Mouse (Mus musculus): ENCODE results near the gene Zmynd15.
"Not testable (repeated sequence)": the region's sequence is repeated elsewhere in the genome, so short reads cannot be mapped to it uniquely, and the experiment has no call there.

Gene Zmynd15

DNA sequence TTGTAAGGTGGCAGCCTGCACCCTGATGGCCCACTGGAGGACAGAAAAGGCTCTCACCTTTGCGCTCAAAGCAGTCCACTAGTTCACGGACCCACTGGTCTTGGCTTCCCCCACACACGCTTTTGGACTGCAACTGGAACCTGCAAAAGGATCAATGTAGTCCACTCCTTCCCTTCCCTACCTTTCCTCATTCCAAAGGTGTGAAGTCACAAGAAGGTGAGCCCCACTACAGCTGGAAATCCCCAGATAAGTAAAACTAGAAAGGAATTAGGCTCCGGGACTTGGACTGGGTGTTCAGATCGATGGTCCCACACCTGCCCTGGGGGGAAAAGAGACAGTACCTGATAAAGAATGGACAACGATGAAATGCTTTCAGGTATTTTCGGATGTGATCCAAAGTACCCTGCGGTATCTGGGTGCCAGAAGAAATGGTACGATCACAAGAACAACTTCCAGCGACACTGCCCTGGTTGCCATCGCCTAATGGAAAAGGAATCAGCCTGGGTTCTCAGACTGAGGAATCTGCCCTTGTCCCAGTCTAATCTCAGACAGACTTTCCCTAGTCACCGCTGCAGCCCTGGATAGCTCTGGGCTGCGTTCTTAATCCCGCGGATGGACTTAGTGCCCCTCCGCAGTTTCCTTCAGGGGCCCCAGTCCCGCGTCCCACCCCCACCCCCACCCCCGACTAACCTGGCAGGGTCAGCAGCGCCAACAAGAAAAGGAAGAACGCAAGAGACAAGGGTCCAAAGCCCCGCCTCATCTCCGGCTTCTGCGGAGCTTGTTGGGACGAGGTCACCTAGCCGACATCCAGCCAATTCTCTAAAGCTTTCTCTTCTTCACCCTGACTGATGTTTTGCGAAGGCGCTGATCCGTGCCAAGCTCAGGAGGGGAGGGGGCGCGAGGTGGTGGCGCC is at the start of gene Zmynd15:
TSS of gene Zmynd15 (plus strand) at position 746 of the 913 bp plus-strand sequence.
- DNase-seq (ENCODE audit: low spot score in 2 of 2): no peak

DNA sequence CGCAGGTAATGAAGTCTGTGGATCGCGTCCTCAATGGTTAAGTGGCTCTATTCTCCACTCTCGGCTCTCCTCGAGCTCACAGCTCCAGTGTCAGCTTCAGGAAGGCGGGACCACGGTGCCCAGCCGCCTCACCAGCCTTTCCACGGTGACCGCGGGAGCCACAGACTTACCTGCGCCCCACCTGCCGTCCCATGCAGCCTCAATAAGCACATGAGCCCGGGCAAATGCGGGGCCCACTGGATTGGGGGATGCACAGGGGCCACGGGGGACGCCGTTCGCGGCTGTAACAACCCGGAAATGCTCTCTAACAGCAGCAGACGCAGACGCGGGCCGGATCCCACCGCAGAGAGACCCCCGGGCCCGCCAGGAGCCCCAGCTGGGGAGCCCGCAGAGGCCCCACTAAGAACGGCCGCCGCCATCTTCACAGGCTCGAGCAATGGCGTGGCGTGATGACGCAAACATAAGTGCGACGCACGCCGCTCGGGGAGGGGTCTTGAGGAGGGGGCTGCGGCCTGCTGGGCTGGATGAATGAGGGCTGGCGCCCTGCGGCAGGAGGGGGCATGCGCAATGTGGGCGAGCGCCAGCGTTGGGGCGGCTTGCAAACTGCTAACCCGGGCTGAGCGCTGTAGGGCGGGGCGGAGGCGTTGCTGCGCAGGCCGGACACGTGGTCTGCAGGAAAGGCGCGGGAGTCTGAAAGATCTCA is 49.5 kb upstream of the Zmynd15 start, which contains the start of gene Pelp1:
TSS of gene Pelp1 (minus strand) at position 438 of the 703 bp plus-strand sequence.
- DNase-seq (ENCODE audit: low spot score in 2 of 2): peak; percentile 83 to 85

DNA sequence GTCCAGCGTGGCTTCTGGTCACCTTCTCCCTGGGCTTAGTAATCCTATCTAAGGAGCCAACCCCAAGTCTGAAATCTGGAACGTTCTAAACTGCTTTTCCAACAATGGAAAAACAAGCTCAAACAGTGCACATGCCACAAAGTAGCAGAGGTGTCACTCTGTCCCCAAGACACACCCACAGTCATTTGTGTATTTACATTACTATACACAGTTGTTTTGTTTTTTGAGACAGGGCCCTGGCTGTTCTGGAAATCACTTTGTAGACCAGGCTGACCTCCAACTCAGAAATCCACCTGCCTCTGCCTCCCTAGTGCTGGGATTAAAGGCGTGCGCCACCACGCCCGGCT is 49.0 kb upstream of the Zmynd15 start:
- no peak for DNase-seq (ENCODE audit: low spot score in 2 of 2)

DNA sequence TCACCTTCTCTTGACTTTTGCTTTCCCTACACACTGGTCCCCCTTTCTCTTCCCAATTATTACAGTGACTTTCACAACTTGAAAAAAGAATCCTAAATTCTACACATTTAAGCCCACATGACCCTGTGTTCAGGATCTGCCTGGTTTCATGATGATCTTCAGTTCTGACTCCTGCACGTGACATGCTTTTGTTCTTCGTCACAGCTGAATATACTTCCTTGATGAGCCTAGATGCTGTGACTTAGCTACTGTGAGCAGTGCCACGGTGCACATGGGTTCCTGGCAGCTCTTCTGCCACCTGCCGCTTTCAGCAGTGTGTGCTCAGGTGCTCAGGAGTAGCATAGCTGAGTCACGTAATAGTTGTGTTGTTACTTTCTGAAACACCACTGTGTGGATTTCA is 46.6 kb upstream of the Zmynd15 start:
- DNase-seq (ENCODE audit: low spot score in 2 of 2): no peak

DNA sequence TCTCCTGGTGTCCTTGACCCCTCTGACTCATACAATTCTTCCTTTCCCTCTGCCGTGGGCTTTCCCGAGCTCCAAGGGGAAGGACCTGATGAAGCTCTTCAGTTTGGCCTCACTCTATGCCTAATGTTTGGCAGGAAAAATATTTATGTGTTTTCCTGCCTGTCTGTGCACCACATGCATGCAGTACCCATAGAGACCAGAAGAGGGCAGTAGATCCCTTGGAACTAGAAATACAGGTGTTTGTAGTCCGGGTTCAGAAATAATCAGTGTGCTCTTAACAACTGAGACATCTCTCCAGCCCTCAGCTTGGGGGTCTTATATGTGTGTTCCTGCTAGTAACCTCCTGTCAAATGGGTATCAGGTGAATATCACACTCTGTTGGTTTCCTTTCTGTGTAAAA is 45.3 kb upstream of the Zmynd15 start:
- DNase-seq (ENCODE audit: low spot score in 2 of 2): peak in 1 of 2 experiments; percentile 63

DNA sequence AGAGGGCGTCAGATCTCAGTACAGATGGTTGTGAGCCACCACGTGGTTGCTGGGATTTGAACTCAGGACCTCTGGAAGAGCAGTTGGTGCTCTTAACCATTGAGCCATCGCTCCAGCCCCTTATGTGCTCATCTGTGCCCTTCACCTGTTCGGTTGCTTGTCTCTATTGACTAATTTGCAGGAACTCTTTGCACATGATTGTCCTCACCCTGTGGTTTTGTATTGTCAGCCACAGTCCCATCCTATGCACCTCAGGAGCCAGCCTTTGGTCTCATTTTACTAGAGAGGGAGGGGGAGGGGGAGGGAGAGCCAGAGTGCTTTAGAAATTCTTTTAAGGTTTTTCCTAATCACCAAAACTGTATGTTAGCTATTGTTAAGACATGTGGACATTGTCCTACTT is 41.0 kb upstream of the Zmynd15 start:
- DNase-seq (ENCODE audit: low spot score in 2 of 2): no peak

DNA sequence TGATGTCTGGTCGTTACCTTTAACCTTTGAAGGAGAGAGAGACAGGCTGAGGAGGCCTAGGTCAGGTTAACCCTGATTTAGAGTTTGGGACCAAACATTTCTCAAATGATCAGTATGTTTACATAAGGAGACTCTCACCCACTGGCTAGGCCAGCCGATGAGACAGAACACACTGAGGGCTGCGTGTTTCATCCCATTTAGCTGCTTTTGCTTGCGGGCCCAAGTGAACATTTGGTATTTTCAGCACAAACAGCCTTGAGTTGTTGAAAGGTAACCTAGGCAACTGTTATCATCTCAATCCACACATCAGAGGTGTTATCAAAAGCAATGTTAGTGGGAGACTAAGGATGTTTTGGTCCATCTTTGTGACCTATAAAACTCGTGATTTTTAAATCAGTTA is 39.7 kb upstream of the Zmynd15 start:
- DNase-seq (ENCODE audit: low spot score in 2 of 2): no peak

DNA sequence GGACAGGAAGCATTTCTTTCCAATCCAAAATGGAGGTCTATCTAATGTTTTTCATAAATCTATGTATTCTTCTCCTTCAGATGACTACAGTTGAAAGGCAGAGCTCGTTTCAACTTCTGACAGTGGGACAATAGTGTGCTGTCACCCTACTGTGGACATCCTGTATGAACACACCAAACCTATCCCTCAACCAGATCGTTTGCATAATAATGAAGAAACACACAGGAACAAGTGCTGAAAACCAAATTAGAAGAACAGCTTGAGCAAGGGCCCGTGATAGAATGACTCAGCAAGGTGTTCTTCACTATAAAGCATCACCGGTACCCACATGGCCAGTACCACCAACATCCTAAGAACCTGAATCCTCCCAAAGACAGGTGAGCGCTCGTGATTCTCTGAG is 32.6 kb upstream of the Zmynd15 start:
- DNase-seq (ENCODE audit: low spot score in 2 of 2): not testable (repeated sequence)

DNA sequence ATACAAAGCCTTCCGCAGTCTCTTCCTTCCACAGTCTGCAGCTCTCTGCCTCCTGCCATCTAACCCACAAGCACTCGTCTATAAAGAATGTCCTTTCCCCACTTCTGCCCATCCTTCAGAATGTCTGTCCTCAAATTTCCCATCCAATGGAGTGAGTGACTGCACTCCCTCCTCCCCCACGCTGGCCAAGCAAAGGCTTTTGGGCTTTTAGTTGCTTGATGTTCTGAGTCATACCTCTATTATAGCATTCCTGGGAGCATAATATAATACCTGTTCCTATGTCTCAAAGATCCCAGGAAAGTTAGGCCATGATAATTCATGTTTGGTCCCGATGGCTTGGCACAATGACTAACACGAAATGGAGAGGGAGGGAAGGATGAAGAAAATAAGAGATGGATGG is 27.7 kb upstream of the Zmynd15 start:
- no peak for DNase-seq (ENCODE audit: low spot score in 2 of 2)

DNA sequence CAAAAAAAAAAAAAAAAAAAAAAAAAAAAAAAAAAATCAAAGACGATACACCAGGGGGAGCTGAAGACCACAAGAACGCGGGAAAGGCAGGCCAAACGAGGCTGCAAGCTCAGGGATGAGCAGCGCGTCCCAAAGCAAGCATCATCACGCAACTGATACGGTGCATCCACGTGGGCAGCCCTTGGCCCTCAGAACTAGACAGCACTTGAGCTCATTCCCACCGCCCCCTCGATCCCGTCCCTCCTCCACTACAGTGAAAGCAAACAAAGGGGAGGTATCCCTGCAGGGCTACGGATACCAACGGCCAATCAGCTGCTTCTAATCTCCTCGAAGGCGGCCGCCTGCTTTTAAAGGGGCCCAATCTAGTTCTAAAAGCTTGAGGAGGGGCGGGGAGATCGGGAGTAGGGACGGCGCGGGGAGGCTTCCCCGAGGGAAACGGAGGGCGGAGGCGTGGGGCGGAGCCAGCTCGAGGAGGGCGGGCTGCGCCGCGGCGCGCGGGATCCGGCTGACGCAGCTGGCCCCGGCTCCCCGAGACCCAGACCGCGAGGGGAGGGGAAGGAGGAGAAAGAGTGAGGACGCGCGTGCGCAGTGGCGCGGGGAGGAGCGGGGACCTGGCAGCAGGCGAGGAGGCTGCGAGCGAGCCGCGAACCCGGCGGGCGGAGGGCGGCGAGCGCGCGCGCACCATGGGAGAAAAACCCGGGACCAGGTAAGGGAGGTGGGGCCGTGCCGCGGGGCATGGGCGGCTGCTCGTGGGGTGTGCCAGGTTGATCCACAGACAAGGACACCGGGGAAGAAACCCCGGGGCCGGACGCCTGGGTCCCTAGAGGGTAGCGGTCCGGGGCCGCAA is 27.0 kb upstream of the Zmynd15 start, which contains the start of gene Arrb2:
TSS of gene Arrb2 (plus strand) at position 588 of the 847 bp plus-strand sequence.
- peak; percentile 98 for DNase-seq (ENCODE audit: low spot score in 2 of 2)

DNA sequence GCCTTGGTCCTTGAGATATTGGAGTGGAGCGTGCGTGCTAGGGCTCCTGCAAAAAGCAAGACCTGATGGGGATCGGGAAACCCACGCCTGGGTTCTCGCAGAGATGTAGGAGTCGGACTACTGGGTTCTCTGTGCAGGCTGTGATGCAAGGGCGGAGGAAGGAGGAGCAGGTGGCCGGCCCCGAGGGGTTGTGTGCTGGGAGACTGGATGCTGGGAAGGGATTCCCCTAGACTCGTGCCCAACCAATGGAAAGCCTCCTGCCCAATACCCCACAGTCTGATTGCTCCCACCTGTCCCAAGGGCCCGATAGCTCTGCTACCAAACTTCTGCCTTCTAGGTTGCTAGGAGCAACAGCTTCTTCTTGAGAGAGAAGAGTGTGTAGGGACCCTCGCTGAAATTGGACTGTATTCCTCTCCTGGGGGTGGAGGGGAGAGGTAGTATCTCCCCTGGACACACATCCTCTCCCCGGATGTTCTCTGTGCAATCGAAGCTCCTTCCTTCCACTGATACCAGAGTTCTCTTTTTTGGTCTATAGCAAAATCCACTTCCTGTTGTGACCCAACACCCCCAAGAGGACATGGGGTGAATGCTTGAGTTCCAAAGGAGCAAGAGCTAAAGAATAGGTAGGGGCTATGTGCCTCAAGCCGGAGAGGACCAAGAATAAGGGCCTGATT is 26.2 kb upstream of the Zmynd15 start:
- DNase-seq (ENCODE audit: low spot score in 2 of 2): peak; percentile 30 to 46

DNA sequence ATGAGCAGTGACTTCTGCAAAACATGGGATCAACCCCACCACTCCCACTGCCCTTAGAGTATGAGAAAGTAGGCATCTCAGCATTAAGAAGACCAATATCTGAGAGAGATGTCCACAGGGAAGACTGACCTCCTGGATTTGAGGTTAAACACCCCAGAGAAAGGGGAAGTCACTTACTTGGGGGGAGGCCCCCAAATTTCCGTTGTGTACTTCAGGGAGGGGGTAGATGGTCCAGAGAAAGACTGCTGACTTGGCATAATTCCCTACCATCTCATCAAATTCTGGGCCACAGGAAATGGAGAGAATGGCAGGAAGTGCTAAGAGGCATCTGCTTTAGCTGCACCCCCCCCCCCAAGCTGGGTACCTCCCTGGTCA is 25.7 kb upstream of the Zmynd15 start:
- DNase-seq (ENCODE audit: low spot score in 2 of 2): peak; percentile 35 to 62

DNA sequence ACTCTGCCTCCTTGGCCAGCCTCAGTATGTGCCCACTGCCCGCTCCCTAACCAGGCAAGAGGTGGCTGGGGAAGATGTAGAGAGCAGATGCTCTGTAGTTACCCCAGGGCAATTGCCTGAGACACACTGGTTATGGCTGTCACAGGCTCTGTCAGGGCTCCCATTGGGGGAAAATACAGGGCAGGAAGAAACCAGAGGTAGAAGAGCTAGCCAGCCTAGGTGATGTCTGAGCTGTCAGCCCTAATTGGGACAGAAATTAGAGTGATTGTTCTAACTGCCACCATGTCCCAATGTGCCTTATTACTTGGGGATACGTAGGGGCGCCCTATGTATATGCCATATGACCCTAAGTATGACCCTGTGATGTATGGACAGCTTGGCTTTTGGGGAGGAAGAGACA is 25.3 kb upstream of the Zmynd15 start:
- DNase-seq (ENCODE audit: low spot score in 2 of 2): no peak

DNA sequence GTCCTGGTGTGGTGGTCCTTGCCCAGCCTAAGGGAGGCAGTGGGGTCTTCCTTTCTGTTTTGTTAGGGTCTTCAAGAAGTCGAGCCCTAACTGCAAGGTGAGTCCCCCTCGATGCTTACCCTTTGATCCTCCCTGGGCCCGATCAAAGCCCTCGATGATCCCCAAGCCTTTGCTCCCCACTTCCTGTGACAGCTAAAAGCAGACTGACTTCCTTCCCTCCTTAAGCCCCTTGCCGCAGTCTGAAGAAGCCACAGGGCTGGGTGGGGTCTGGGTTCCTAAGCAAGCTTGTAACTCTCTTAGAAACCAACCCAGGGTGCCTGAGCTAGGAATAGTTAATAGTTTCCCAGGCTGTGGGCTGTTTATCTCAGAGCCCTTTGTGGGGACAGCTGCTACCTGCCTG is 23.8 kb upstream of the Zmynd15 start:
- DNase-seq (ENCODE audit: low spot score in 2 of 2): no peak

DNA sequence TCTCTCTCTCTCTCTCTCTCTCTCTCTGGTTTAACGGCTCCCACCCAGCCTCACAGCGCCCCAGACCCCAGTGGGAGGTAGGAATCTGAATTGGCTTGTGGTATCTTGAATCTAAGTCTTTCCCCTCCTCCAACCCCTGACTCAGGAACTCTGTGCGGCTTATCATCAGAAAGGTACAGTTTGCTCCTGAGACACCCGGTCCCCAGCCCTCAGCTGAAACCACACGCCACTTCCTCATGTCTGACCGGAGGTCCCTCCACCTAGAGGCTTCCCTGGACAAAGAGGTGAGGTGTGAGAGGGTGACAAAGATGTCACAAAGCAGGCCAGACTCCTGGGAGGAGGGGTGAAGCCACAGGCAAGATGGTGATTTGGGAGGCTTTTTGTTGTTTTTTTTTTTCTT is 21.8 kb upstream of the Zmynd15 start:
- DNase-seq (ENCODE audit: low spot score in 2 of 2): no peak

DNA sequence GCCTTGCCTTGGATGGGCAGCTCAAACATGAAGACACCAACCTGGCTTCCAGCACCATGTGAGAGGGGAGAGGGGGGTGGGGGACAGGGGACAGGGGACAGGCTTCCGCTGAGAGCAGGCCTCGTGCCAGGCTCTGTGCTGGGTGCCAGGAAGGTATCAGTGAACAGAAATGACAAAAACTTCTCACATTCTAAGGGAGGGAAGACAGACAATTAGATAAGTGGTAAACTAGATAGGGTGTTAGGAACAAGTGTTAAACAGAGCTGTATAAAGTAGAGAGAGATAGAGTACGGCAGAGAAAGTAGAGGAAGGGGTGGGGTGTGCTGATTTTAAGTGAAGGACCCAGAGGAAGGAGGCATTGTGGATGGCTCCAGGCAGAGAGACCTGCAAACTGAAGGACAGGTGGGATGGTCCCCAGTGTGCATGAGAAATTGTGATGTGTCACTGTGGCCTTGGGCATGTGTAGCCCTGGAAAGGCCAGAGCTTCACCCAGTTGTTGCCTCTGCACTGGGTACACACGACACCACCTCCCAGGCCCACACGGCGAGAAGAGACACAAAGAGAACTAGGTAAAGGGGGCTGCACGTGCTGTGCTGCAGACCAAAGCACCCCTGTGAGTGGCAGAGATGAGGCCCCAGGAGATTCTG is 20.4 kb upstream of the Zmynd15 start:
- DNase-seq (ENCODE audit: low spot score in 2 of 2): no peak

DNA sequence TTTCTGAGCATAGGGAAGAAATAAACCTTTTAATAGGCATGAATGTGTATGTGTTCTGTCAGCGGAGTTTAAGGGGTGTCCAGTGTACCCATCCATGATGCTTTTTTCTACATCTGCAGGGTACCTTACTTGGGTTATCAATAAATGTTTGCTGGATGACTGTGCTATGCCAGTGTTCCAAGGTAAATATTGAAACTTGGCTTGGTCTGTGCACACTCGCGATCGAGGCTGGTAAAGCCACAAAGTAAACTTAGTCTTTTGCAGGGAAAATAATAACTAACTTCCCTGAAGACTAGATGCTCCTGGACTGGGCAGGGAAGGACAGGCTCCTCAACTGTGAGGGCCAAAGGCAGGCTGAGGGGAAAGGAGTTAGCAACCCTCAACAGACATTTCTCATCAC is 18.6 kb upstream of the Zmynd15 start:
- DNase-seq (ENCODE audit: low spot score in 2 of 2): no peak

DNA sequence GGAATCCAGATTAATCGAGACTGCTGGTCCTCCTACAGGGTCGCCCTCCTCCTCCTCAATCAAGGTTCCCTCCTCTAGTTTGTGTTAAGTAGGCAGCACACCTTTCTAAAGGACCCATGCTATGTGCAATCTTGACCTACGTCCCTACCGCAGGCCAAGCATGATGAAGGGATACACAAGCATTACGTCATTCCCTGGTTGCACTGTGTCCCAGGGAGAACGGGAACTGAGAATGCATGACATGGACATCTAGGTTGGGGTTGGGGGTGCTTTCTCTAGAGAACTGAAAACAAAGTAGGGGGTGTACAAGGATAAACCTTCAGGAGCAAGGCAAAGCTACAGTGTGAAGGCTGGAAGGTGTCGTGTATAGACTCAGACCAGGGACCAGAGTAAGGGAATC is 17.4 kb upstream of the Zmynd15 start:
- no peak for DNase-seq (ENCODE audit: low spot score in 2 of 2)

DNA sequence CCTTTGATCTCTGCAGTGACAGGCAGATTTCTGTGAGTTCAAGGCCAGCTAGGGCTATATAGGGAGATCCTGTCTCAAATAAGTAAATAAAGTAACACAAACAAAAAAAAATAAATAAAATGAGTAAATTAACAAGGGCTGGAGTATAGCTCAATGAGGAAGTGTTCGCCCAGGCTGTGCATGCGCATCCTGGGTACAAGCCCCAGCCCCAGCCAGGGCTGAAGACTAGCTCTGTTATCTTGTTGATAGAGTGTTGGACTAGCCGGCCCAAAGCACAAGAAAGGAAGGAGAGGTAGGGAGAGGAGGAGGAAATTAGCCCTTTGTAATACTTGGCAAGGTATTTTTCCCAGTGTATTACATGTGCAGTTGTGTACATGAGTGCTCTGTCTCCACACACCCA is 15.3 kb upstream of the Zmynd15 start:
- no peak for DNase-seq (ENCODE audit: low spot score in 2 of 2)

DNA sequence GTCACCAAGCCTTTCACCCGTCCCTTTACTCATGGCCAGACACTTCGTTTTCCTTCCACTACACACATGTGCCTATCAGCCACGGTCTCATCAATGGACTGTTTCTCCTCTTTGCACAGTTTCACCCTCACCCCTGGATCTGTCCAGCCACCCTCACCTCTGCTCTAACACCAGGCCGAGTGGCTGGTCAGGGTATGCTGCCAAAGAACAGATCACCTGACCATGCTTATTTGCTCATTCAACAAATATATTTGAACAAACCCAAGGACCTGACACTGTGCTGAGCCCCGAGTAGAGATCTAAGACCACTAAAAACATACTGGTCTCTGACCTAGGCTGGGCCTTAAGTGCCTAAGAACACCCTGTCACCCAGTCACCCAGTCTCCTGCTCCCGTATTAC is 14.6 kb upstream of the Zmynd15 start:
- DNase-seq (ENCODE audit: low spot score in 2 of 2): no peak

DNA sequence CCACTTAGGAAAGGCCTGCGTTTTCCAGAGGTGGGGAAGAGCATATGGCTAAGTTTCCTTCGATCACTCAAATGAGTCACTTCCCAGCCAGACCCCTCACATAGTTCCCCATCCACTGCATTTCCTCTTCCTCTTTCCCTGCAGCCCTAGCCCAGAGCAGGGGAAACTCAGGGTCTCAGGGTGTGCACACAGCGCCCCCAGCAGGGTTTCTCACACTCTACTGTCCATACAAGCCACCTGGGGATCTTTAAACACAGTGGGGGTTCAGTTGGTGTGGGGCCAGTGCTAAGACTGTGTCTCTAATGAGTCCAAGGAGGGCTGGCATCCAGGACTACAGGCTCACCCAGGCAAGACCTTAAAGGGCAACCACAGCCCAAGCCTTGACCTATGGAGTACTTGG is 12.5 kb upstream of the Zmynd15 start:
- no peak for DNase-seq (ENCODE audit: low spot score in 2 of 2)

Data from heart, adult 9 months (tissue).